Mouse (Mus musculus): Measurements from ENCODE around the gene Gbp2b.

DNA sequence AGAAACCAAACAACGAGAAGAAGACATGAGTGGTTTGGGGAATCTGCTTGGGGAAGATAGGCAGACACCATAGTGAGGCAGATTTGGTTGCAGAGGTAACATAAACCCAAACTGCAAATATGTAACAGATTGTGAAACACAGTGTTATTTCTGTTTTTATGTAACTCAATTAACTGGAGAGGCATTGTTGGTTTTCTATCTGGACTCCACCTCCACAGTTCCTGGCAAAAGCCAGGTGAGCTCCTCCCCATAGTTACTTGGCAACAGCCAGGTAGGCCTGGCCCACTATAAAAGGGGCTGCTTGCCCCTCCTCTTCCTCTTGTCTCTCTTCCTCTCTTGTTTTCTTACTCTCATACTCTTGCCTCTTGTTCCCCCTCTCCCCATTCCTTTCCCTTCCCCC is 40.0 kb upstream of the Gbp2b start:
- TF ChIP-seq CTCF (IDR thresholded peaks at IDR 0.05) (no peak), POLR2A (IDR thresholded peaks at IDR 0.05; ENCODE audit: insufficient read depth, low read depth, low read length) (no peak)
